Mouse (Mus musculus): ENCODE data around the gene Plek2. TPM values are rescaled to one million over a fixed set of nuclear protein-coding genes. Genes with fewer than 3 reads are reported as not detected.

Gene Plek2
- polyA plus RNA-seq, 1 experiment, result 0.22 TPM

DNA sequence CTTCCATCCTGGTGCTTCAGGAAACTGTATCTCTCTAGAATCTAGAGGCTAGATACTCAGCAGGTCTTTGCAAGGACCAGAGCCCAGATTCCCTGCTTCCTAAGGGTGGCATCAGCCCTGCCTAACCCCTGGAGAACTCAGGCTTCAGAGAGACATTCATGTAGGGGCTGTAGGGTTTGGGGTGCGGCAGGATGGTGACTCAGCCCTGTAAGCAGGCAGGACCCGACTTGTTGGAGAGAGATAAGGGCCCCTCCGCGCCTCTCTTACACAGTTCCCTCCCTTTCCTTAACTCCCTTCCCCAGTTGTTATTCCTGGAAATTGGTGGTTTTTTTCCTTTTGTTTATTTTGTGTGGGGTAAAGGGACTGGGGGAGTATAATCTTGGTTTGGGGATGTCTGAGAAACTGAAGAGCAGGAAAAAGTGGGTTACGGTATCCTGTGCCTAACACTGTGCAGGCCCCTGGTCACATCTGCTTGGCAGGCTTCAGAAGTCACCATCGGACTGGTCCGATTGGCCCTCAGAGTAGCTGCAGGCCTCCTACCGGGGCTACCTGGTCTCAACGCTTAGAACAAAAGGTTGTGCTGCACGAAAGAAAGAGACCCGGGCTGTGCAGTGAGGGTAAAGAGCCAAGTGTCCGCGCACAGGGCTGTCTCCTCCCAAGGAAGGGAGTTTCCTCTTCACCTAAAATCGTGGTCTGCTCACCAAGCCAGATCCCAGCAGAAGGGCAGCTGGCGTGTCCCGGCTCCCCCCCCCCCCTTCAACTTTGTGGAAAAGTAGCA lies 4.1 kb upstream of the Plek2 start:
- no peak for TF ChIP-seq POLR2A (IDR thresholded peaks at IDR 0.05; ENCODE audit: control insufficient read depth, low read depth, low read length)
- TF ChIP-seq CTCF (IDR thresholded peaks at IDR 0.05; ENCODE audit: control insufficient read depth, insufficient read depth, insufficient replicate concordance, low read depth, low read length), result no peak
- peaks cover 3% of the 10 kb centered on the region for H3K27me3 ChIP-seq (ENCODE audit: control insufficient read depth, insufficient read depth, low read length)

DNA sequence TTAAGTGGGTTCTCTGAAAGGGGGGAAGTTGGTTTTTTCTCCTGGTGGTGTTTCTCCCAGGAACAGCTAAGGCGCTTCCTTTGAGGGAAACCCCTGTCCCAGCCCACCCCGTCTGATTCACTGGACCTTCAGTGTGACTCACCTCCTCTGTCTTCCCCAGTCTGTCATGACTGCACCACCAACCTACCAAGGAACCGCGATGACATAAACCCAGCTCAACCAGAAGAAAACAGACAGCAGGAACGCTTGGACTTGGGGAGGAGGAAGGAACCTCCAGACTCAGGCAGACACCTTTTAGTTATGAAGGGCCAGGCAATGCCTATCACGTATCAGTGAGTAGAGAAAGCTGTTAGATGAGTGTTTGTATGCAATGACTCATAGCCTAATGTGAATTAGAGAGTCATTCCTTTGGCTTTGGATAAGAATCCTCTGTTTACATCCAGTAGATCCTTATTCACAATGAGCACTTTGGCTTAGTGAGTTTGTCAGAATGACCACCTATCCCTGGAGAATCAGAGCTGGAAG lies 1.4 kb upstream of the Plek2 start:
- Histone ChIP-seq H3K27me3 (ENCODE audit: control insufficient read depth, insufficient read depth, low read length) (peaks cover 3% of the 10 kb centered on the region), H3K4me1 (ENCODE audit: control insufficient read depth, insufficient read depth, low read length) (peaks cover 16% of the 10 kb centered on the region), H3K36me3 (ENCODE audit: control insufficient read depth, insufficient read depth, low read length) (no peaks in the 10 kb centered on the region), H3K27ac (ENCODE audit: control insufficient read depth, insufficient read depth, low read depth, low read length) (no peak overlapping the region), H3K4me3 (ENCODE audit: control insufficient read depth, low read depth, low read length) (no peak overlapping the region)
- TF ChIP-seq POLR2A (IDR thresholded peaks at IDR 0.05; ENCODE audit: control insufficient read depth, low read depth, low read length), result no peak
- no peak for TF ChIP-seq CTCF (IDR thresholded peaks at IDR 0.05; ENCODE audit: control insufficient read depth, insufficient read depth, insufficient replicate concordance, low read depth, low read length)

More for the DNA sequence above, 4.1 kb upstream of the Plek2 start:
- H3K36me3 ChIP-seq (ENCODE audit: control insufficient read depth, insufficient read depth, low read length), result no peaks in the 10 kb centered on the region
- peaks cover 16% of the 10 kb centered on the region for H3K4me1 ChIP-seq (ENCODE audit: control insufficient read depth, insufficient read depth, low read length)
- no peak overlapping the region for H3K27ac ChIP-seq (ENCODE audit: control insufficient read depth, insufficient read depth, low read depth, low read length)
- H3K4me3 ChIP-seq (ENCODE audit: control insufficient read depth, low read depth, low read length), result no peak overlapping the region; the same call in 1 of the 2 replicates

DNA sequence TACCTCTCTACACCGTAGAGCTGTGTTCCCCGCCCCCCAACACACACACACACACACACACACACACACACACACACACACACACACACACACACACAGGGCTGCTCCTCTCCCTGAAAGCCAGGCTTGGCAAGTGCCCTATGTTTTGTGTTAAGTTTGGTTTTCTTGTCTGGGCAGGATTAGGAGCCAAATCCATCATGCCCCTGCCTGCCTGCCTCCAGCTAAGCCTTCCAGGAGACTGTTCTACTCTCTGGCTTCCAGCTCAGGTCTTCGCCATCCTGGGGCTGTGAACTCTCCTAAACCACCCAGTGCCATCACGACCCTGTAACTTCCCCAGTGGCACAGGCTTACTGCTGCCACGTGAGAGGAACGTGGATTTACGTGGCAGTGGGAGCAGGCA lies 2.3 kb downstream of the Plek2 start:
- H3K4me1 ChIP-seq (ENCODE audit: control insufficient read depth, insufficient read depth, low read length), result peaks cover 7% of the 10 kb centered on the region
- no peaks in the 10 kb centered on the region for H3K36me3 ChIP-seq (ENCODE audit: control insufficient read depth, insufficient read depth, low read length)
- no peak overlapping the region for H3K4me3 ChIP-seq (ENCODE audit: control insufficient read depth, low read depth, low read length)
- TF ChIP-seq POLR2A (IDR thresholded peaks at IDR 0.05; ENCODE audit: control insufficient read depth, low read depth, low read length), result no peak
- no peak for TF ChIP-seq CTCF (IDR thresholded peaks at IDR 0.05; ENCODE audit: control insufficient read depth, insufficient read depth, insufficient replicate concordance, low read depth, low read length)
- no peaks in the 10 kb centered on the region; the same call in 1 of the 2 replicates for H3K27me3 ChIP-seq (ENCODE audit: control insufficient read depth, insufficient read depth, low read length)
- H3K27ac ChIP-seq (ENCODE audit: control insufficient read depth, insufficient read depth, low read depth, low read length), result no peak overlapping the region

- TF ChIP-seq POLR2A (IDR thresholded peaks at IDR 0.05; ENCODE audit: control insufficient read depth, low read depth, low read length) (no peak), CTCF (IDR thresholded peaks at IDR 0.05; ENCODE audit: control insufficient read depth, insufficient read depth, insufficient replicate concordance, low read depth, low read length) (no peak)
- Histone ChIP-seq H3K4me3 (ENCODE audit: control insufficient read depth, low read depth, low read length) (no peak overlapping the region), H3K27ac (ENCODE audit: control insufficient read depth, insufficient read depth, low read depth, low read length) (no peak overlapping the region), H3K27me3 (ENCODE audit: control insufficient read depth, insufficient read depth, low read length) (no peaks in the 10 kb centered on the region; the same call in 1 of the 2 replicates), H3K4me1 (ENCODE audit: control insufficient read depth, insufficient read depth, low read length) (peaks cover 7% of the 10 kb centered on the region), H3K36me3 (ENCODE audit: control insufficient read depth, insufficient read depth, low read length) (no peaks in the 10 kb centered on the region)
Measured at GRCm38 (mm10) chr12:78903313-78903712, 3.5 kb downstream of the Plek2 start.

GRCm38 (mm10) chr12:78901467-78901866 lies 5.3 kb downstream of the Plek2 start:
- no peak for TF ChIP-seq POLR2A (IDR thresholded peaks at IDR 0.05; ENCODE audit: control insufficient read depth, low read depth, low read length)
- Histone ChIP-seq H3K4me1 (ENCODE audit: control insufficient read depth, insufficient read depth, low read length) (peaks cover under 1% of the 10 kb centered on the region), H3K27ac (ENCODE audit: control insufficient read depth, insufficient read depth, low read depth, low read length) (no peak overlapping the region), H3K27me3 (ENCODE audit: control insufficient read depth, insufficient read depth, low read length) (no peaks in the 10 kb centered on the region), H3K36me3 (ENCODE audit: control insufficient read depth, insufficient read depth, low read length) (no peaks in the 10 kb centered on the region), H3K4me3 (ENCODE audit: control insufficient read depth, low read depth, low read length) (no peak overlapping the region)

GRCm38 (mm10) chr12:78897861-78898260 lies 8.9 kb downstream of the Plek2 start:
- Histone ChIP-seq H3K4me1 (ENCODE audit: control insufficient read depth, insufficient read depth, low read length) (no peaks in the 10 kb centered on the region), H3K27me3 (ENCODE audit: control insufficient read depth, insufficient read depth, low read length) (no peaks in the 10 kb centered on the region), H3K4me3 (ENCODE audit: control insufficient read depth, low read depth, low read length) (no peak overlapping the region), H3K36me3 (ENCODE audit: control insufficient read depth, insufficient read depth, low read length) (no peaks in the 10 kb centered on the region), H3K27ac (ENCODE audit: control insufficient read depth, insufficient read depth, low read depth, low read length) (no peak overlapping the region)
- TF ChIP-seq POLR2A (IDR thresholded peaks at IDR 0.05; ENCODE audit: control insufficient read depth, low read depth, low read length) (no peak), CTCF (IDR thresholded peaks at IDR 0.05; ENCODE audit: control insufficient read depth, insufficient read depth, insufficient replicate concordance, low read depth, low read length) (no peak)

- Histone ChIP-seq H3K27ac (ENCODE audit: control insufficient read depth, insufficient read depth, low read depth, low read length) (no peak overlapping the region), H3K4me3 (ENCODE audit: control insufficient read depth, low read depth, low read length) (no peak overlapping the region), H3K4me1 (ENCODE audit: control insufficient read depth, insufficient read depth, low read length) (no peaks in the 10 kb centered on the region), H3K27me3 (ENCODE audit: control insufficient read depth, insufficient read depth, low read length) (no peaks in the 10 kb centered on the region), H3K36me3 (ENCODE audit: control insufficient read depth, insufficient read depth, low read length) (no peaks in the 10 kb centered on the region)
- TF ChIP-seq CTCF (IDR thresholded peaks at IDR 0.05; ENCODE audit: control insufficient read depth, insufficient read depth, insufficient replicate concordance, low read depth, low read length) (no peak), POLR2A (IDR thresholded peaks at IDR 0.05; ENCODE audit: control insufficient read depth, low read depth, low read length) (no peak)
Measured at GRCm38 (mm10) chr12:78891149-78891548, 15.6 kb downstream of the Plek2 start.

All from testis, adult 2 months (tissue).